Mouse (Mus musculus) ES-E14 (cell line): ENCODE results near the gene Creb3l4.

Experiments used
- HCFC1 ChIP-seq: IDR thresholded peaks from 2 replicates; pipeline ENCODE4 v1.6.1; 2012; ENCODE audit warnings: low read length, inconsistent platforms, borderline replicate concordance; ENCODE audit not compliant: insufficient read depth
- MAFK ChIP-seq: IDR thresholded peaks from 2 replicates; pipeline ENCODE4 v1.6.1; 2014; ENCODE audit warnings: mild to moderate bottlenecking, low read depth, low read length, inconsistent platforms; ENCODE audit not compliant: insufficient read depth

- TF ChIP-seq MAFK = no peak
- TF ChIP-seq HCFC1 = no peak
Measured at GRCm38 (mm10) chr3:90279743-90280142, 36.4 kb upstream of the Creb3l4 start.
